Mouse (Mus musculus) kidney, postnatal 14 days (tissue): ENCODE results near the gene Tmem223.
A peak's percentile ranks its signal among the peaks of the same experiment; 100 is the strongest.

Experiments
- DNase-seq: peaks from one replicate; pipeline ENCODE4 v3.0.0; 2022; ENCODE audit warnings: mixed read lengths

The Tmem223 gene

GRCm38 (mm10) chr19:8803879-8804660 is 33.3 kb downstream of the Tmem223 start:
- no peak for DNase-seq

- DNase-seq = no peak
Measured at GRCm38 (mm10) chr19:8806810-8807209, 36.0 kb downstream of the Tmem223 start.

GRCm38 (mm10) chr19:8815812-8816211 is 45.0 kb downstream of the Tmem223 start:
- DNase-seq = peak; percentile 61

- DNase-seq = no peak
Measured at GRCm38 (mm10) chr19:8817001-8817400, 46.2 kb downstream of the Tmem223 start.

GRCm38 (mm10) chr19:8818301-8818798 is 47.6 kb downstream of the Tmem223 start:
- no peak for DNase-seq

- peak; percentile 99 for DNase-seq
Measured at GRCm38 (mm10) chr19:8818801-8819595, 48.2 kb downstream of the Tmem223 start, which contains the start of gene Ttc9c. Gene Ttc9c (minus strand): TSS chr19:8819333.

GRCm38 (mm10) chr19:8819596-8820423 is 49.0 kb downstream of the Tmem223 start, which contains the start of gene Hnrnpul2:
Gene Hnrnpul2 (plus strand): TSS chr19:8820010.
- peak; percentile 99 for DNase-seq

- DNase-seq = no peak
Measured at GRCm38 (mm10) chr19:8820424-8820956, 49.7 kb downstream of the Tmem223 start.

GRCm38 (mm10) chr19:8821146-8821545 is 50.4 kb downstream of the Tmem223 start:
- peak; percentile 53 for DNase-seq
